Mouse (Mus musculus) CD4-positive, CD25-positive, alpha-beta regulatory T cell, adult 2 months (primary cell): ENCODE measurements around the gene Speer4f1.
"Not testable (repeated sequence)": the region's sequence is repeated elsewhere in the genome, so short reads cannot be mapped to it uniquely, and the experiment has no call there.

Experiments
- DNase-seq: peaks from one replicate; pipeline ENCODE4 v3.0.0-alpha.2; 2012; ENCODE audit warnings: low read depth, low spot score

Speer4f1 gene

GRCm38 (mm10) chr5:17475798-17476197 lies at the start of gene Speer4f1:
TSS of gene Speer4f1 (plus strand) at chr5:17476098.
- DNase-seq, result not testable (repeated sequence)

- no peak for DNase-seq
Observed at GRCm38 (mm10) chr5:17426930-17427329, 49.0 kb upstream of the Speer4f1 start.

GRCm38 (mm10) chr5:17434721-17435120 lies 41.2 kb upstream of the Speer4f1 start:
- no peak for DNase-seq

GRCm38 (mm10) chr5:17436209-17436608 lies 39.7 kb upstream of the Speer4f1 start:
- DNase-seq, result no peak

- DNase-seq, result no peak
Observed at GRCm38 (mm10) chr5:17439487-17440102, 36.3 kb upstream of the Speer4f1 start.

GRCm38 (mm10) chr5:17454059-17454458 lies 21.8 kb upstream of the Speer4f1 start:
- no peak for DNase-seq

- DNase-seq, result no peak
Observed at GRCm38 (mm10) chr5:17454952-17455586, 20.8 kb upstream of the Speer4f1 start.

GRCm38 (mm10) chr5:17456671-17457070 lies 19.2 kb upstream of the Speer4f1 start:
- no peak for DNase-seq

- peak; percentile 4 for DNase-seq
Observed at GRCm38 (mm10) chr5:17468120-17468519, 7.8 kb upstream of the Speer4f1 start.

- no peak for DNase-seq
Observed at GRCm38 (mm10) chr5:17476476-17476875, 578 bp downstream of the Speer4f1 start.

- DNase-seq, result no peak
Observed at GRCm38 (mm10) chr5:17489894-17490293, 14.0 kb downstream of the Speer4f1 start.

GRCm38 (mm10) chr5:17495616-17496015 lies 19.7 kb downstream of the Speer4f1 start:
- no peak for DNase-seq

GRCm38 (mm10) chr5:17496650-17497049 lies 20.8 kb downstream of the Speer4f1 start:
- no peak for DNase-seq

- DNase-seq, result no peak
Observed at GRCm38 (mm10) chr5:17499873-17500329, 24.0 kb downstream of the Speer4f1 start.

GRCm38 (mm10) chr5:17500866-17501265 lies 25.0 kb downstream of the Speer4f1 start:
- no peak for DNase-seq

GRCm38 (mm10) chr5:17505540-17505939 lies 29.6 kb downstream of the Speer4f1 start:
- DNase-seq, result no peak

GRCm38 (mm10) chr5:17508038-17508437 lies 32.1 kb downstream of the Speer4f1 start:
- DNase-seq, result no peak
